Mouse (Mus musculus) embryonic fibroblast, embryonic 13.5 days (primary cell): Measurements from ENCODE around the gene Atp6v1c2.

Source experiments
- CTCF ChIP-seq: IDR thresholded peaks from 2 replicates; pipeline ENCODE4 v1.5.1; 2011; ENCODE audit warnings: mild to moderate bottlenecking, control low read depth, low read length, moderate library complexity, borderline replicate concordance; ENCODE audit not compliant: insufficient read depth
- POLR2A ChIP-seq: IDR thresholded peaks from 2 replicates; pipeline ENCODE4 v1.6.1; 2011; ENCODE audit warnings: low read depth, mild to moderate bottlenecking, control low read depth, low read length, moderate library complexity

- no peak for TF ChIP-seq CTCF
- TF ChIP-seq POLR2A = no peak
Measured at GRCm38 (mm10) chr12:17318453-17318852, 10.7 kb downstream of the Atp6v1c2 start.
